Mouse (Mus musculus) ES-CJ7 (cell line): Measurements from ENCODE around the gene Apoe.

Experiments used
- DNase-seq: peaks from one replicate; pipeline ENCODE4 v3.0.0; 2011; ENCODE audit warnings: low read depth, low spot score

The Apoe gene

DNA sequence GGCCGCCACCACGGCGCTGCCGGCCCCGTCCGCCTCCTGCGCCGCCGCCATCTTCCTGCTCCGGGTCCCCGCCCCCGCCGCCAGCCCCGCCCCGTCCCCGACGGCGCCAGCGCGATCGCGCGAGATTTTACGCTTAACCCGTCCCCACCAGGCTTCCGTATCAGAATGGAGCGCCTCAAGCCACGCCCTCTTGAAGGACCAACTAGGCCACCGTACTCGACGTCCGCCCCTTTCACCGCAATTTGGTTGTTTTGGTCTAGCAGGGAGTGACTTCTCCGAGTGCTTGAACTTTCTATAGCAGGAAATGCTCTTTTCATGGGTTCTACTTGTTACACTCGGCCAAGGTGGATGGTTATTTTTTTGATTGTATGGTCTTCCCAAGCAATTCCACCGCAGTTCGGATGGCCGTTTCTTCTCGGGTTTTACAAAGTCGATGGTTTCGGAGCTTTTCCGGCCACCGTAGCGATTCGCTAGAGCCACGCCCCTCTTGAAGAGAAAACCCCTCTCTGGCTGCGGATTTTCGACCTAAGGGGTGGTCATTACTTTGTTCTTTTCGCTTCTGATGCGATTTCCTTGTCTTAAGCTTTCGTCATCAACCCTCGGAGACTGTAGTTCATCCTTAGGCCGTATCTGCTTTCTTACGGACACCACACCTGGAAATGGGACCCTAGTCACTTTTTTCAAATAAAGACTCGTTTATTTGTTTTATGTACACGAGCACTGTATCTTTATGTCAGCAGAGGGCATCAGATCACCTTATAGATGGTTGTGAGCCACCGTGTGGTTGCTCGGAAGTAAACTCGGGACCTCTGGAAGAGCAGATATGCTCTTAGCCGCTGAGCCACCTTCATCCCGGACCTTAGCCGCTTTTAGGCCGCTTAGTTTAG lies 33.8 kb downstream of the Apoe start, which contains the start of gene Clptm1:
Clptm1 (minus strand) TSS at position 79 of the 887 bp plus-strand sequence.
- peak; percentile 98 for DNase-seq

- no peak for DNase-seq
Observed at GRCm38 (mm10) chr7:19664455-19664954, 34.5 kb downstream of the Apoe start.

GRCm38 (mm10) chr7:19663940-19664339 lies 35.0 kb downstream of the Apoe start:
- DNase-seq = peak; percentile 48

DNA sequence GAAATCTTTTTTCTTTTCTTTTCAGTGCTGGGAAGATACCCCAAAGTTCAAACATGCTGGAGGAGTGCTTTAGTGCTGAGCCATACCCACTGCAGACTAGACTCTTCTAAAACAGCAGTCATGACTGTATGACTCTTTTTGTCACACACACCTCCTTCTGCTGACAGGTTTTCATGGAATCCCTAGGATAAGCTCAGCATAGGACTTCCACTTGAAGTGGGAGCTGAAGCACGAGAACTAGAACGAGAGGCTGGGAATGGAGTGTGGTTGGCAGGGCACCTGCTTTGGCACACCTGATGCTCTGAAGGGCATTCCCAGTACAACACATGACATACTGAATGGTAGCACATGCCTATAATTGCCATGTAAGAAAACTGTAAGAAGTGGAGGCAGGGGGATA lies 46.4 kb downstream of the Apoe start:
- DNase-seq = no peak

GRCm38 (mm10) chr7:19651063-19651786 lies 47.8 kb downstream of the Apoe start:
- DNase-seq = no peak
